ENCODE assay signal across 8 mouse cellular contexts in the genomic region with DNA sequence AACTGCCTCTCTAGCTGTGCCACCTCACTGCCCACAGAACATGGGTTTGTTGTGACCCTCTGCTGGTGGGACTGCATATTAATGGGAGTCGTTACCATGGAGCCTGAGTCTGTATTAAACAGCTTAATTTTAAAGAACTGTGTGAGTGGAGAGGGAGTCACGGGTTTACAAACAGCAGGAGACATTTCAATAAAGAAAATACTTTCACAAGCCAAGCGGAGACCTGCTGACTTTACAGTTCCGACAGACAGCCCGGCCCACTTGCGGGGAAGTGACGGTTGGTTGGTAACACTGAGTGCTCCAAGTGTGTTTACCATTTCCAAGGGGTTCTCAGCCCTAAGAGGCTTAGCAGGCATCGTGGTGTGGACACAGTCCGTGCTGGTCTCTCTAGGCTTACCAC. TPM values are rescaled to one million over a fixed set of nuclear protein-coding genes. Genes with fewer than 3 reads are reported as not detected.
DNase-seq lines count a peak whose midpoint lies in the region; ATAC-seq and TF ChIP-seq lines count a peak whose summit lies in the region.

No protein-coding gene starts in this region.

- H3K36me3 ChIP-seq in lung, embryonic 14.5 days (ENCODE audit: insufficient read depth) = peaks cover 41% of the 10 kb centered on the region
- H3K36me3 ChIP-seq in hindbrain, embryonic 10.5 days = peaks cover 54% of the 10 kb centered on the region
- H3K36me3 ChIP-seq in lung, postnatal 0 days (ENCODE audit: insufficient read depth, low read length) = peaks cover 13% of the 10 kb centered on the region; the same call in 1 of the 2 replicates

- TF ChIP-seq CTCF in lung, embryonic 14.5 days (IDR thresholded peaks at IDR 0.05; ENCODE audit: low read depth) = peak; percentile 28
- TF ChIP-seq CTCF in lung, adult 2 months (IDR thresholded peaks at IDR 0.05; ENCODE audit: insufficient read depth, low read length) = no peak
- peak; percentile 46 for TF ChIP-seq CTCF in lung, postnatal 0 days (IDR thresholded peaks at IDR 0.05)

- H3K9ac ChIP-seq in lung, embryonic 14.5 days = no peak overlapping the region
- H3K9ac ChIP-seq in lung, postnatal 0 days (replicated peaks; ENCODE audit: low read depth) = no peak overlapping the region

- H3K4me1 ChIP-seq in lung, embryonic 14.5 days (ENCODE audit: insufficient read depth) = peaks cover 6% of the 10 kb centered on the region
- peaks cover 27% of the 10 kb centered on the region for H3K4me1 ChIP-seq in lung, adult 2 months (ENCODE audit: control insufficient read depth, insufficient read depth, low read length)
- H3K4me1 ChIP-seq in hindbrain, embryonic 10.5 days (replicated peaks) = peaks cover 81% of the 10 kb centered on the region
- H3K4me1 ChIP-seq in lung, postnatal 0 days (ENCODE audit: insufficient read depth, low read depth, low read length) = peaks cover 11% of the 10 kb centered on the region; the same call in 1 of the 2 replicates

- no peaks in the 10 kb centered on the region for H3K27me3 ChIP-seq in lung, embryonic 14.5 days (ENCODE audit: insufficient read depth, low read length)
- no peaks in the 10 kb centered on the region for H3K27me3 ChIP-seq in hindbrain, embryonic 10.5 days (ENCODE audit: insufficient read depth, poor library complexity, severe bottlenecking)
- H3K27me3 ChIP-seq in lung, postnatal 0 days (replicated peaks; ENCODE audit: insufficient read depth, low read length) = no peaks in the 10 kb centered on the region

- WGBS in lung, embryonic 14.5 days = 59% methylated on average over 9 of the region's 9 CpGs
- WGBS in lung, adult 2 months = 54% methylated on average over 9 of the region's 9 CpGs
- WGBS in hindbrain, embryonic 10.5 days = 40% methylated on average over 9 of the region's 9 CpGs
- 44% methylated on average over 9 of the region's 9 CpGs for WGBS in lung, postnatal 0 days

- H3K4me3 ChIP-seq in lung, embryonic 14.5 days (ENCODE audit: low read depth, low read length) = no peak overlapping the region
- no peak overlapping the region for H3K4me3 ChIP-seq in lung, adult 2 months (replicated peaks; ENCODE audit: extremely low read depth, low read depth, low read length)
- H3K4me3 ChIP-seq in hindbrain, embryonic 10.5 days = no peak overlapping the region
- H3K4me3 ChIP-seq in lung, postnatal 0 days (ENCODE audit: low read depth, low read length) = no peak overlapping the region

- H3K4me2 ChIP-seq in lung, embryonic 14.5 days = no peak overlapping the region
- H3K4me2 ChIP-seq in lung, postnatal 0 days (replicated peaks; ENCODE audit: low read depth, low read length) = no peak overlapping the region

- no peaks in the 10 kb centered on the region for H3K9me3 ChIP-seq in lung, embryonic 14.5 days (ENCODE audit: low read depth, low read length)
- no peaks in the 10 kb centered on the region for H3K9me3 ChIP-seq in hindbrain, embryonic 10.5 days
- H3K9me3 ChIP-seq in lung, postnatal 0 days (ENCODE audit: low read length) = no peaks in the 10 kb centered on the region

- TF ChIP-seq POLR2A in lung, adult 2 months (IDR thresholded peaks at IDR 0.05; ENCODE audit: borderline replicate concordance, extremely low read depth, low read depth, low read length) = no peak

- DNase-seq in lung, embryonic 14.5 days = peak; percentile 31
- DNase-seq in lung, adult 2 months = no peak
- DNase-seq in hindbrain, embryonic 10.5 days (ENCODE audit: low spot score) = peak; percentile 32
- DNase-seq in lung, postnatal 0 days (ENCODE audit: low spot score) = peak; percentile 94
- DNase-seq in retina, postnatal 1 day = peak; percentile 74
- no peak for DNase-seq in urinary bladder, postnatal 14 days (ENCODE audit: low spot score)
- no peak for DNase-seq in cerebellum, adult 18-20 months

- H3K27ac ChIP-seq in lung, embryonic 14.5 days (ENCODE audit: low read depth) = peak overlapping the region; percentile 6; the same call in 1 of the 2 replicates
- peak overlapping the region; percentile 81 for H3K27ac ChIP-seq in hindbrain, embryonic 10.5 days
- peak overlapping the region; percentile 75 for H3K27ac ChIP-seq in lung, postnatal 0 days (ENCODE audit: low read length)

- no peak for ATAC-seq in lung, embryonic 14.5 days (ENCODE audit: insufficient read depth)
- peak; percentile 84 for ATAC-seq in lung, postnatal 0 days
- no peak for ATAC-seq in erythroblast, adult 5-6 weeks (replicated peaks; ENCODE audit: low FRiP score, poor library complexity, severe bottlenecking)

- peak; percentile 83 for TF ChIP-seq EP300 in lung, postnatal 0 days (IDR thresholded peaks at IDR 0.05)

RNA-seq across cellular contexts. Expression of a gene that starts 36.6 kb away (rescaled TPM):
- 97.1 and 97.3 TPM in 2 replicates for polyA plus RNA-seq in lung, embryonic 14.5 days (2014; fragmentation: Nextera tagmentation; extraction: Ambion mirVana)
- polyA plus RNA-seq in lung, adult 2 months (2012; rRNA removed) = 79.3 and 84.0 TPM in 2 replicates
- polyA plus RNA-seq in hindbrain, embryonic 10.5 days (2016; fragmentation: Nextera tagmentation; extraction: Ambion mirVana) = 85.2 and 99.4 TPM in 2 replicates
- 275 and 288 TPM in 2 replicates for polyA plus RNA-seq in lung, postnatal 0 days (2015; fragmentation: Nextera tagmentation; extraction: Ambion mirVana)
- total RNA-seq in erythroblast, adult 5-6 weeks (2015; ENCODE audit: low replicate concordance) = 9.4 and 23.2 TPM in 2 replicates
- 64.2 and 120 TPM in 2 replicates for total RNA-seq in erythroblast, adult 5-6 weeks (2017; ENCODE audit: low replicate concordance)

Comparison
In these comparisons a context has a peak if more than half of its experiments do, and no peak if none do; other contexts are left out.
1. DNase-seq: peak in lung, embryonic 14.5 days (single experiment), hindbrain, embryonic 10.5 days (single experiment), lung, postnatal 0 days (single experiment) and retina, postnatal 1 day (single experiment); none in lung, adult 2 months (single experiment), urinary bladder, postnatal 14 days (single experiment) and cerebellum, adult 18-20 months (0 of 2).
2. H3K27ac ChIP-seq: peak in every context shown above with its lines; median percentile 81 in hindbrain, embryonic 10.5 days; 75 in lung, postnatal 0 days; 6 in lung, embryonic 14.5 days.